Mouse (Mus musculus): ENCODE measurements around the gene Ctse.

GRCm38 (mm10) chr1:131619348-131619747 is 18.8 kb upstream of the Ctse start:
- TF ChIP-seq CTCF (IDR thresholded peaks at IDR 0.05; ENCODE audit: low read depth, low read length) (no peak), POLR2A (IDR thresholded peaks at IDR 0.05; ENCODE audit: insufficient read depth, low read length) (no peak), EP300 (IDR thresholded peaks at IDR 0.05; ENCODE audit: insufficient read depth, low read depth, low read length) (no peak)

Data from ES-Bruce4 (cell line).